Mouse (Mus musculus) kidney, embryonic 14.5 days (tissue): ENCODE results near the gene Dtx1. TPM values are rescaled to one million over a fixed set of nuclear protein-coding genes. Genes with fewer than 3 reads are reported as not detected.

Experiments used
- ATAC-seq: fragments of 200-750 bp; cut with Nextera tagmentation; 2 replicates; pipeline ENCODE4 v1.8.0; 2017; ENCODE audit warnings: moderate number of reproducible peaks, mild to moderate bottlenecking, moderate TSS enrichment, moderate library complexity; ENCODE audit not compliant: low FRiP score, low TSS enrichment
- H3K27ac ChIP-seq: fragments of 300-500 bp; sonication (generic); 2 replicates; pipeline ENCODE4 v1.5.1; 2014; ENCODE audit warnings: low read depth, mild to moderate bottlenecking, low read length, moderate library complexity, mixed read lengths
- H3K27me3 ChIP-seq: fragments of 300-500 bp; sonication (generic); 2 replicates; pipeline ENCODE4 v1.6.1; 2014; ENCODE audit warnings: mild to moderate bottlenecking, low read length; ENCODE audit not compliant: control insufficient read depth, insufficient read depth
- H3K36me3 ChIP-seq: fragments of 300-500 bp; sonication (generic); 2 replicates; pipeline ENCODE4 v1.6.1; 2014; ENCODE audit warnings: low read length, mixed read lengths; ENCODE audit not compliant: control insufficient read depth, insufficient read depth
- H3K4me1 ChIP-seq: fragments of 300-500 bp; sonication (generic); 2 replicates; pipeline ENCODE4 v1.6.1; 2014; ENCODE audit warnings: low read length, mixed read lengths; ENCODE audit not compliant: control insufficient read depth, insufficient read depth
- H3K4me2 ChIP-seq: fragments of 300-500 bp; sonication (generic); replicated peaks from 2 replicates; pipeline ENCODE4 v1.6.1; 2014; ENCODE audit warnings: low read depth, mild to moderate bottlenecking, low read length
- H3K4me3 ChIP-seq: fragments of 300-500 bp; sonication (generic); 2 replicates; pipeline ENCODE4 v1.5.1; 2014; ENCODE audit warnings: mild to moderate bottlenecking, low read length
- H3K9ac ChIP-seq: fragments of 300-500 bp; sonication (generic); 2 replicates; pipeline ENCODE4 v1.6.1; 2014; ENCODE audit warnings: low read depth, mild to moderate bottlenecking, low read length, moderate library complexity
- H3K9me3 ChIP-seq: fragments of 300-500 bp; sonication (generic); 2 replicates; pipeline ENCODE4 v1.6.1; 2016; ENCODE audit warnings: low read length; ENCODE audit not compliant: control insufficient read depth
- WGBS: fragments of 180-500 bp; shearing (Covaris S2); extraction: QIAGEN DNeasy Blood & Tissue Kit; methylation state at CpG from one replicate; pipeline ENCODE4 v1.1.7; 2014; 5-methylcytosine and 5-hydroxymethylcytosine counted together
- polyA plus RNA-seq: library from polyadenylated mRNA; unstranded; fragments of >200 nt; fragmentation: Nextera tagmentation; extraction: Ambion mirVana; gene quantifications from 2 replicates; pipeline ENCODE4 v1.2.1, GENCODE M21; 2014

Gene Dtx1
- polyA plus RNA-seq, 1 experiment from 2014 or later, result 7.3 TPM

DNA sequence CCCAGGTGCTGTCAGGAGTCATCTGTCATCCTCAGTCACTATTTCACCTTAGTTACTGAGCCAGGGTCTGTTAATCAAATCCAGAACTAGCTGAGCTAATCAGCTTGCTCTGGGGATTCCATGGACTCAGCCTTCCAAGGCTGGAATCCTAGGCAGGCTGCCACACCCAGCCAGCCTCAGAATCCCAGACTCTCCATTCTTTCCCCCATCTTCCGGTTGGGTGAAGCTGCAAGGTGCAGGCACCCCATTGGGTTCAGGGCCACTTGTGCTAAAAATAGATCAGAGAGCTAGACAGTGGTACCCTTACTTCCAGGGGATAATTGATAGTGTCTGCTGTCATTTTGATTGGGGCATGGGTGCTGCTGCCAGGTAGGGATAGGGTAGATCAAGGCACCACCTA lies 21.0 kb upstream of the Dtx1 start:
- 68% methylated on average over 1 of the region's 1 CpGs for WGBS
- H3K4me3 ChIP-seq, result no peak overlapping the region
- no peak overlapping the region for H3K9ac ChIP-seq
- H3K27me3 ChIP-seq, result no peaks in the 10 kb centered on the region
- ATAC-seq, result no peak
- H3K4me2 ChIP-seq, result no peak overlapping the region
- H3K9me3 ChIP-seq, result no peaks in the 10 kb centered on the region
- H3K27ac ChIP-seq, result no peak overlapping the region
- no peaks in the 10 kb centered on the region for H3K4me1 ChIP-seq
- no peaks in the 10 kb centered on the region for H3K36me3 ChIP-seq

DNA sequence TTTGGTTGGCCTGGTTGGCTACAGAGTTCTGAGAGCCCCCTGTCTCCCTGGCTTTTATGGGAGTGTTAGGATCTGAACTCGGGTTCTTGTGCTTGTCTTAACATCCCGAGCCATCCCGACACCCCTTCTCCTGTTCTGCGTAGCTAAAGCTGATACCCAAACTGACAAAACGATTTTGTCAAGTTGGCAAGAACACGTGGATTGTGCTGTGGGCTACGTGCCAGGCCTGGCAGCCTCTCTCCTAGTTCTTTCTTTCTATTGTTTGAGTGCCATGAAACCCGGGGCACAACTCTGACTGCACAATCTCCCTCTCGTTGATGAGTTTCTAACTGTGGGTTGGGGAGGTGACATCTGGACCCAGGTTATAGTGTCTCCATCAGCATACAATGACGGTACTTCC lies 17.6 kb upstream of the Dtx1 start:
- H3K36me3 ChIP-seq, result no peaks in the 10 kb centered on the region
- no peak overlapping the region for H3K4me2 ChIP-seq
- H3K9ac ChIP-seq, result no peak overlapping the region
- 76% methylated on average over 10 of the region's 10 CpGs for WGBS
- H3K4me3 ChIP-seq, result no peak overlapping the region
- no peaks in the 10 kb centered on the region for H3K4me1 ChIP-seq
- H3K27me3 ChIP-seq, result no peaks in the 10 kb centered on the region
- no peaks in the 10 kb centered on the region for H3K9me3 ChIP-seq
- H3K27ac ChIP-seq, result no peak overlapping the region
- ATAC-seq, result no peak

GRCm38 (mm10) chr5:120725811-120726455 lies 14.2 kb upstream of the Dtx1 start:
- no peaks in the 10 kb centered on the region for H3K4me1 ChIP-seq
- H3K4me3 ChIP-seq, result no peak overlapping the region
- no peak overlapping the region for H3K9ac ChIP-seq
- no peak for ATAC-seq
- H3K27me3 ChIP-seq, result no peaks in the 10 kb centered on the region
- no peaks in the 10 kb centered on the region for H3K9me3 ChIP-seq
- no peaks in the 10 kb centered on the region for H3K36me3 ChIP-seq
- no peak overlapping the region for H3K4me2 ChIP-seq
- H3K27ac ChIP-seq, result no peak overlapping the region
- WGBS, result 52% methylated on average over 12 of the region's 12 CpGs

DNA sequence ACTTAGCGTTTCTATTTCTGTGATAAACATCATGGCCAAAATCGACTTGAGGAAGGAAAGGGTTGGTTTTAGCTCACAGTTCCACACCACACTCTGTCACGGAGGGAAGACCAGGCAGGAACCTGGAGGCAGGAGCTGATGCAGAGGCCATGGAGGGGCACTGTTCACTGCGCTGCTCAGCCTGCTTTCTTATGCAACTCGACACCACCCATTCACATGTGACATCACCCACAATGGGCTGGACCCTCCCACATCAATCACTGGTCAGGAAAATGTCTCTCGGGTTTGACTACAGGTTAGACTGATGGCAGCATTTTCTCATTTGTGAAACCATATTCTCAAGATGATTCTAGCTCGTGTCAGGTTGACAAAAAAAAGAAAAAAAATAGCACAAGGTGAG lies 9.3 kb upstream of the Dtx1 start:
- H3K4me3 ChIP-seq, result no peak overlapping the region
- 58% methylated on average over 7 of the region's 7 CpGs for WGBS

GRCm38 (mm10) chr5:120718600-120719378 lies 7.1 kb upstream of the Dtx1 start:
- 50% methylated on average over 15 of the region's 15 CpGs for WGBS
- Histone ChIP-seq H3K9ac (no peak overlapping the region), H3K9me3 (no peaks in the 10 kb centered on the region), H3K4me3 (no peak overlapping the region), H3K36me3 (no peaks in the 10 kb centered on the region), H3K4me1 (no peaks in the 10 kb centered on the region), H3K27ac (no peak overlapping the region), H3K4me2 (no peak overlapping the region), H3K27me3 (peaks cover 4% of the 10 kb centered on the region; the same call in 1 of the 2 replicates)
- ATAC-seq, result no peak

More for the DNA sequence above, 9.3 kb upstream of the Dtx1 start:
- H3K9ac ChIP-seq, result no peak overlapping the region
- H3K36me3 ChIP-seq, result no peaks in the 10 kb centered on the region
- no peaks in the 10 kb centered on the region for H3K4me1 ChIP-seq
- H3K27ac ChIP-seq, result no peak overlapping the region
- no peak overlapping the region for H3K4me2 ChIP-seq
- no peaks in the 10 kb centered on the region for H3K27me3 ChIP-seq
- ATAC-seq, result no peak
- H3K9me3 ChIP-seq, result no peaks in the 10 kb centered on the region

GRCm38 (mm10) chr5:120717136-120717535 lies 5.4 kb upstream of the Dtx1 start:
- Histone ChIP-seq H3K27me3 (peaks cover 17% of the 10 kb centered on the region), H3K9ac (no peak overlapping the region), H3K36me3 (no peaks in the 10 kb centered on the region), H3K4me1 (no peaks in the 10 kb centered on the region), H3K9me3 (no peaks in the 10 kb centered on the region), H3K4me2 (no peak overlapping the region), H3K4me3 (no peak overlapping the region), H3K27ac (no peak overlapping the region)
- WGBS, result 80% methylated on average over 10 of the region's 10 CpGs
- ATAC-seq, result no peak

GRCm38 (mm10) chr5:120714314-120714713 lies 2.6 kb upstream of the Dtx1 start:
- H3K9me3 ChIP-seq, result no peaks in the 10 kb centered on the region

GRCm38 (mm10) chr5:120712721-120713120 lies 994 bp upstream of the Dtx1 start:
- no peak for ATAC-seq
- H3K27me3 ChIP-seq, result peaks cover 43% of the 10 kb centered on the region
- no peaks in the 10 kb centered on the region for H3K36me3 ChIP-seq
- H3K4me1 ChIP-seq, result peaks cover 18% of the 10 kb centered on the region; the same call in 1 of the 2 replicates
- no peak overlapping the region for H3K27ac ChIP-seq
- no peak overlapping the region for H3K4me2 ChIP-seq
- no peak overlapping the region for H3K9ac ChIP-seq
- 63% methylated on average over 8 of the region's 8 CpGs for WGBS
- H3K4me3 ChIP-seq, result no peak overlapping the region
- H3K9me3 ChIP-seq, result no peaks in the 10 kb centered on the region

More at GRCm38 (mm10) chr5:120714314-120714713, 2.6 kb upstream of the Dtx1 start:
- H3K27ac ChIP-seq, result no peak overlapping the region
- ATAC-seq, result no peak
- peaks cover 43% of the 10 kb centered on the region for H3K27me3 ChIP-seq
- H3K4me1 ChIP-seq, result peaks cover 18% of the 10 kb centered on the region; the same call in 1 of the 2 replicates
- WGBS, result 4% methylated on average over 16 of the region's 16 CpGs
- H3K9ac ChIP-seq, result no peak overlapping the region
- H3K4me2 ChIP-seq, result no peak overlapping the region
- H3K4me3 ChIP-seq, result no peak overlapping the region
- no peaks in the 10 kb centered on the region for H3K36me3 ChIP-seq

GRCm38 (mm10) chr5:120711416-120711815 lies 311 bp downstream of the Dtx1 start:
- Histone ChIP-seq H3K36me3 (no peaks in the 10 kb centered on the region), H3K27me3 (peaks cover 43% of the 10 kb centered on the region), H3K4me2 (peak overlapping the region; percentile 90), H3K27ac (no peak overlapping the region), H3K4me3 (peak overlapping the region; percentile 50), H3K4me1 (peaks cover 25% of the 10 kb centered on the region), H3K9ac (peak overlapping the region; percentile 55), H3K9me3 (no peaks in the 10 kb centered on the region)
- under 1% methylated on average over 42 of the region's 43 CpGs for WGBS
- ATAC-seq, result no peak
